Mouse (Mus musculus): ENCODE data around the gene Nptx1. TPM values are rescaled to one million over a fixed set of nuclear protein-coding genes. Genes with fewer than 3 reads are reported as not detected.

The Nptx1 gene
- total and polyA plus RNA-seq, 2 experiments from 2014 or later = 0.23 to 1.6 TPM

DNA sequence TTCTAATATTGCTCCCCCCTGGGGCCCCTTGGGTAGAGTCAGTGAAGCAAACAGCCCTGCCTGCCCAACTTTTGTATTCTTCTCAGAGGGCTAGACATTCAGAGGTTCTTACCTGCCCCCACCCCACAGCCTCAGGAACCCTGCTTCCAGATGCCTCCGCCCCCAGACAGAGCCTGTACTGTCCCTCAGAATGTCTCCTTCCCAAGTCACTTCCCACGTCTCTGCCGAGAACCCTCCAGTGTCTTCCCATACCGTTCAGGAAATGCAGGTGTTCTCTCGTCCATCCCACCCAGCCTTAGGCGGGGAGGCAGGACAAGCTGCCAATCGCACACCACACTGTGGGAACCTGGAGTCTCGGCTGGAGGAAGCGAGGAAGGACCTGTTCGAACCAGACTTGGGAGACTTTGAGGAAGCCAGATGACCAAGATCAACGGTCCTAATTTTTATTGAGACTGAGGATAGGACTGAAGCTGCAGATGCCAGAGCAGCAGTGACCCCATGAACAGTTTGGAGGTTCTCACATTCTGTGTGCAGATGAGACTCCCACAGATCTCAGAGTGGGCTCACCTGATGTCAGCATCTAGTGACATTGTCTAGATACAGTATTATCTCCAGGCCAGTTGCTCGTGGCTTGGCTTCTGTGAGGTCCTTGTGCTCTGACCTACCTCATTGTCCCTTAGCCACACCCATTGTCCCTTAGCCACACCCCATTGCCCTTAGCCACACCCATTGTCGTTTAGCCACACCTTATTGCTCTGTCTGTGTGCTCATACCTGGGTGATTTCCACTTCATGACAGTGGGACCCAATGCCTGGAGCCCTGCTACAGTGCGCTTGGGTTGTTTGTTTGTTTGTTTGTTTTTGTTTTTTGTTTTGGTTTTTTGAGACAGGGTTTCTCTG is 21.2 kb downstream of the Nptx1 start:
- DNase-seq (ENCODE audit: low spot score) (no peak), ATAC-seq (ENCODE audit: insufficient read depth, low read depth) (no peak)
- Histone ChIP-seq H3K27me3 (ENCODE audit: control insufficient read depth, insufficient read depth, low read length) (no peaks in the 10 kb centered on the region), H3K4me2 (ENCODE audit: low read depth, low read length) (no peak overlapping the region), H3K36me3 (replicated peaks; ENCODE audit: control insufficient read depth, insufficient read depth, low read length) (no peaks in the 10 kb centered on the region), H3K9ac (replicated peaks; ENCODE audit: low read depth, low read length) (no peak overlapping the region), H3K9me3 (replicated peaks; ENCODE audit: control insufficient read depth, low read length) (no peaks in the 10 kb centered on the region), H3K4me3 (ENCODE audit: low read depth, low read length) (no peak overlapping the region), H3K4me1 (ENCODE audit: control insufficient read depth, insufficient read depth) (peaks cover 3% of the 10 kb centered on the region; the same call in 1 of the 2 replicates), H3K27ac (ENCODE audit: low read depth) (no peak overlapping the region)
- 75% methylated on average over 14 of the region's 14 CpGs for WGBS
- no peak for TF ChIP-seq EP300 (IDR thresholded peaks at IDR 0.05; ENCODE audit: low read depth)
- no peak for TF ChIP-seq CTCF (IDR thresholded peaks at IDR 0.05; ENCODE audit: low read depth)

- ATAC-seq (ENCODE audit: insufficient read depth, low read depth) = peak; percentile 98
- Histone ChIP-seq H3K9me3 (replicated peaks; ENCODE audit: control insufficient read depth, low read length) (no peaks in the 10 kb centered on the region), H3K36me3 (replicated peaks; ENCODE audit: control insufficient read depth, insufficient read depth, low read length) (no peaks in the 10 kb centered on the region), H3K4me2 (ENCODE audit: low read depth, low read length) (peak overlapping the region; percentile 75), H3K9ac (replicated peaks; ENCODE audit: low read depth, low read length) (peak overlapping the region; percentile 47; the same call in 1 of the 2 replicates), H3K4me3 (ENCODE audit: low read depth, low read length) (peak overlapping the region; percentile 54), H3K27ac (ENCODE audit: low read depth) (no peak overlapping the region), H3K4me1 (ENCODE audit: control insufficient read depth, insufficient read depth) (peaks cover 3% of the 10 kb centered on the region; the same call in 1 of the 2 replicates), H3K27me3 (ENCODE audit: control insufficient read depth, insufficient read depth, low read length) (no peaks in the 10 kb centered on the region)
- WGBS = under 1% methylated on average over 33 of the region's 33 CpGs
- DNase-seq (ENCODE audit: low spot score) = peak; percentile 90
- no peak for TF ChIP-seq CTCF (IDR thresholded peaks at IDR 0.05; ENCODE audit: low read depth)
- no peak for TF ChIP-seq EP300 (IDR thresholded peaks at IDR 0.05; ENCODE audit: low read depth)
These were observed 23.0 kb downstream of the Nptx1 start for GRCm38 (mm10) chr11:119524545-119524949.

DNA sequence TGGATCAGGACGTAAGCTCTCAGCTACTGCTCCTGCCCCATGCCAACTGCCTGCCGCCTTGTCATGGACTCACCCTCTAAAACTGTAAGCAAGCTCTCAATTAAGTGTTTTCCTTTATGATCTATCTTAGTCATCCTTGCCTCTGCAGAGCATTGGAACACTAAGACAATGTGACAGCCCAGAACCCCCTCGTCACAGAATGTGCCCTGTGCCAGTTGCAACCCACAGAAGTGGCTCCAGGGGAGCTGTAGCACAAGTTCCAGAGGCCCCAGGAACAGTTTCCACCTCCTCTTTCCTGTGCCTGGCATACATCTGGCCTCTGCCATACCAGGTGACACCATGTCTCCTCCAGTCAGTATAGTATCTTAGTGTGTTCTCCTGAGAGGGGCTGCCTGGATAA is 24.2 kb downstream of the Nptx1 start:
- H3K27ac ChIP-seq (ENCODE audit: low read depth) = no peak overlapping the region
- H3K36me3 ChIP-seq (replicated peaks; ENCODE audit: control insufficient read depth, insufficient read depth, low read length) = no peaks in the 10 kb centered on the region
- DNase-seq (ENCODE audit: low spot score) = no peak
- no peak overlapping the region for H3K4me3 ChIP-seq (ENCODE audit: low read depth, low read length)
- no peak overlapping the region for H3K9ac ChIP-seq (replicated peaks; ENCODE audit: low read depth, low read length)
- TF ChIP-seq EP300 (IDR thresholded peaks at IDR 0.05; ENCODE audit: low read depth) (no peak), CTCF (IDR thresholded peaks at IDR 0.05; ENCODE audit: low read depth) (no peak)
- peaks cover 3% of the 10 kb centered on the region; the same call in 1 of the 2 replicates for H3K4me1 ChIP-seq (ENCODE audit: control insufficient read depth, insufficient read depth)
- 79% methylated on average over 3 of the region's 3 CpGs for WGBS
- H3K9me3 ChIP-seq (replicated peaks; ENCODE audit: control insufficient read depth, low read length) = no peaks in the 10 kb centered on the region
- H3K27me3 ChIP-seq (ENCODE audit: control insufficient read depth, insufficient read depth, low read length) = no peaks in the 10 kb centered on the region
- no peak overlapping the region for H3K4me2 ChIP-seq (ENCODE audit: low read depth, low read length)
- no peak for ATAC-seq (ENCODE audit: insufficient read depth, low read depth)

- no peak for DNase-seq (ENCODE audit: low spot score)
- Histone ChIP-seq H3K9ac (replicated peaks; ENCODE audit: low read depth, low read length) (no peak overlapping the region), H3K4me2 (ENCODE audit: low read depth, low read length) (no peak overlapping the region), H3K4me3 (ENCODE audit: low read depth, low read length) (no peak overlapping the region), H3K27me3 (ENCODE audit: control insufficient read depth, insufficient read depth, low read length) (no peaks in the 10 kb centered on the region), H3K27ac (ENCODE audit: low read depth) (no peak overlapping the region), H3K9me3 (replicated peaks; ENCODE audit: control insufficient read depth, low read length) (no peaks in the 10 kb centered on the region), H3K36me3 (replicated peaks; ENCODE audit: control insufficient read depth, insufficient read depth, low read length) (no peaks in the 10 kb centered on the region), H3K4me1 (ENCODE audit: control insufficient read depth, insufficient read depth) (peaks cover 3% of the 10 kb centered on the region; the same call in 1 of the 2 replicates)
- ATAC-seq (ENCODE audit: insufficient read depth, low read depth) = no peak
- no peak for TF ChIP-seq EP300 (IDR thresholded peaks at IDR 0.05; ENCODE audit: low read depth)
- no peak for TF ChIP-seq CTCF (IDR thresholded peaks at IDR 0.05; ENCODE audit: low read depth)
- 61% methylated on average over 8 of the region's 8 CpGs for WGBS
These were observed 24.8 kb downstream of the Nptx1 start for GRCm38 (mm10) chr11:119522779-119523178.

DNA sequence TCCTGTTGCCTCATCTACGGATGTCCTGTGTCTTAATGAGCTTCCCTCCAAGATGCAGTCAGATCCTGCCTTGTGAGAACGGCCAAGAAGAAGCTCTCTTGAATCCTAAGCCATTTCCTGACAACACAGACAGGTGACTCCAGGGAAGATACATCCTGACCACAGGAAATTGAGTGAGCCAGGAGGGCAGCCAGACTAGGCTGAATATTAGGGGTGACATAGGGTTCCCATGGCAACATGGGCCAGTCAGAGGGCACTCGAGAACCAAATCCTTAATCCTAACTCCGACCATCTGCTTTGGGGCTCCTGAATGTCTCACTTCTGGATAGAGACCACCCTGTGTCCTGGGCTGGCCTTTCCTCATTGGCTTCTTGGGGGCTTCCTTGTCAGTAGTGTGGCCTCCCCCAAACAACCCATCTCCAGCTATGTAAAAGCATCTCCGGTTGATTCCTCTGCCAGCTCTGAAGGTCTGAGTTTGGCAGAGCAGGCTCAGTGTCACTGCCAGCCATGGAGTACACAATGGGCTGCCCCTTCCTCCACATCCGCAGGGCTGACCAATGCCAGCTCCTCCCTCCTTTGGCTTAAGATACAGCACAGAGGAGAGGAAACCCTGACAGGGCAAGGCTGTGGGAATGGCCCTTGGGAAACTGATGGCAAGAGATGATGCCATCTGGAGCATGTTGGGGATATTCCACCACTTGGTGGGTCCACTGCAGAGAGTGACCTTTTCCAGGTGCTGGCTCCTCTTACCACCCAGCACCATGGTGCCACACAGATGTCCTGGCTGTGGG is 25.4 kb downstream of the Nptx1 start:
- Histone ChIP-seq H3K36me3 (replicated peaks; ENCODE audit: control insufficient read depth, insufficient read depth, low read length) (no peaks in the 10 kb centered on the region), H3K9ac (replicated peaks; ENCODE audit: low read depth, low read length) (no peak overlapping the region), H3K4me1 (ENCODE audit: control insufficient read depth, insufficient read depth) (peaks cover 3% of the 10 kb centered on the region; the same call in 1 of the 2 replicates), H3K4me2 (ENCODE audit: low read depth, low read length) (no peak overlapping the region), H3K4me3 (ENCODE audit: low read depth, low read length) (no peak overlapping the region), H3K9me3 (replicated peaks; ENCODE audit: control insufficient read depth, low read length) (no peaks in the 10 kb centered on the region), H3K27ac (ENCODE audit: low read depth) (no peak overlapping the region), H3K27me3 (ENCODE audit: control insufficient read depth, insufficient read depth, low read length) (no peaks in the 10 kb centered on the region)
- 68% methylated on average over 6 of the region's 6 CpGs for WGBS
- no peak for ATAC-seq (ENCODE audit: insufficient read depth, low read depth)
- TF ChIP-seq CTCF (IDR thresholded peaks at IDR 0.05; ENCODE audit: low read depth) (no peak), EP300 (IDR thresholded peaks at IDR 0.05; ENCODE audit: low read depth) (no peak)
- no peak for DNase-seq (ENCODE audit: low spot score)
